Mouse (Mus musculus) liver, embryonic 14 days (tissue): ENCODE data around the gene Has1. TPM values are rescaled to one million over a fixed set of nuclear protein-coding genes. Genes with fewer than 3 reads are reported as not detected.

Experiments
- polyA plus RNA-seq: library from polyadenylated mRNA; depleted of rRNA; stranded (reverse); fragments of >200 nt; gene quantifications from 2 replicates; pipeline ENCODE4 v1.2.3, GENCODE M21; 2012; rRNA removed

The Has1 gene
- not detected in 2 replicates for polyA plus RNA-seq

DNA sequence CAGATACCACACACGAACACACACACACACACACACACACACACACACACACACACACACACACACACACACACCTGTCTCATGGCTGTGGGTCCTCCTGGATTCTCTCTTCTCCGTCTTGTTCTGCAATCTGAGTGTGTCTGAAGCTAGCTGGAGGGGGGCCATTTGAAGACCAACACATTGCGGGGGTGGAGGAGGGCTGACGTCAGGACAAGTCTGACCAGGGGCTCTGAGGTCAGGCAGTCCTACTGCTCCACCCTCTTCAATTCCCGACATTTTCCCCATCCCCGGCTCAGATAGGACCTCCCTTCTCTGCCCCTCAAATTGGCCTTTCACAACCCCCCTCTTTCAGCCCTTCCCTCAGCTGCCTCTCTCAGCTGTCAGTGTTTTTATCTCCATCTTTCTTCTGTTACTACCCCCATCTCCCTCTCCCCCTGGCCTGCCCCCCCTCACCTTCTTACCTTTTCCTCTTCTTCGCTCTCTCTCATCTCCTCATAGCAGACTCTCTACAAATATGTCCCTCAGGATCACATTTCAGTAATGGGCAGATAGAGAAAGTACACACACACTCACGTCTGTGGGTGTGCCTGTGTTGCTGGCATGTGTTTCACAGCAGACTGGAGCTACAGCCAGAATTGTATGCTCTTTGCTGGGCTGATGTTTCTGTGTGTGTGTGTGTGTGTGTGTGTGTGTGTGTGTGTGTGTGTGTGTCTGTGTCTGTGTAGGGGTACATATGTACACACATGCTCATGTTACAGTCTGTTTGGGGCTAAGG, at the start of gene Has1:
Gene Has1 (minus strand): TSS at position 142 of the 775 bp plus-strand sequence.

DNA sequence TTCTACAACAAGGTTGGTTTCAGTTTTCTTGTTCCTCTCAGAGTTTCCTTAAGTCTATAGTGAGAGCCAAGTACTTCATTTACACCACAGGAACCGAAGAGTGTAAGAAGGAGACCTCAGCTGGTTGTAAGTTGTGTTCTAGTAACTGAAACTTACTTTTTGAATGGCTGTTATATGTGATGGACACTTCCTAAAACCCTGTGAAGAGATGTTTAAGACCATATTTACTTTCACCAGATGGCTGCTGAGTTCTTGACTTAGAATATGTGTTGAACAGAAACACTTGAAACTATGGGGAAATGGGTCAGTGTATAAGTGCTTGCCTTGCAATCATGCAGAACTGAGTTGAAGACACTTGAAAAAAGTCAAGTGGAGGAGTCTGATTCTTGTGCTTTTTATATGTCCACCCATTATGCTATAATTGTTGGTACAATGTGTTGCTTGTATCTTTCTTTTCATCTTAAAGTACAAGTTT, 32.8 kb upstream of the Has1 start, which contains the start of the genes Fpr2 and Fpr3:
Gene Fpr2 (plus strand): TSS at position 51 of the 475 bp plus-strand sequence.
Gene Fpr3 (plus strand): TSS at position 79 of the 475 bp plus-strand sequence.

DNA sequence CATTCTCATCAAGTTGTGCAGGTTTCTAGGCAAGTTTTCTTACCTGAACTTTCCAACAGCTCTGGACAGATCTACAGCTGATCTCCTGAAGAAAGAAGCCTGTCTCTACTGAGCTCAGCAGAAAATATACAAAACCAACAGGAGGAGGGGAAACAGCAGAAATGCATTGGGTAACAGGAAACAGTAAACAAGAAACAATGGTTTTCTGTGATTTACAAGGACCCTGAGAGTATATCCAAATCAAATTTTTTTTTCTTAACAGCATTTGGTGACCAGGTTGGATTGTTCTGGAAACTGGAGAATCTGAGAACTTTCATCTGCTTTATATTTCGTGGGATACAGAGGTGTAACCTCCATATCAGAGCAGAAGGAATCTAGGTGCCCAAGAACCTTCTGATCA, 28.8 kb upstream of the Has1 start, which contains the start of gene Fpr1:
Gene Fpr1 (minus strand): TSS at position 101 of the 400 bp plus-strand sequence.

DNA sequence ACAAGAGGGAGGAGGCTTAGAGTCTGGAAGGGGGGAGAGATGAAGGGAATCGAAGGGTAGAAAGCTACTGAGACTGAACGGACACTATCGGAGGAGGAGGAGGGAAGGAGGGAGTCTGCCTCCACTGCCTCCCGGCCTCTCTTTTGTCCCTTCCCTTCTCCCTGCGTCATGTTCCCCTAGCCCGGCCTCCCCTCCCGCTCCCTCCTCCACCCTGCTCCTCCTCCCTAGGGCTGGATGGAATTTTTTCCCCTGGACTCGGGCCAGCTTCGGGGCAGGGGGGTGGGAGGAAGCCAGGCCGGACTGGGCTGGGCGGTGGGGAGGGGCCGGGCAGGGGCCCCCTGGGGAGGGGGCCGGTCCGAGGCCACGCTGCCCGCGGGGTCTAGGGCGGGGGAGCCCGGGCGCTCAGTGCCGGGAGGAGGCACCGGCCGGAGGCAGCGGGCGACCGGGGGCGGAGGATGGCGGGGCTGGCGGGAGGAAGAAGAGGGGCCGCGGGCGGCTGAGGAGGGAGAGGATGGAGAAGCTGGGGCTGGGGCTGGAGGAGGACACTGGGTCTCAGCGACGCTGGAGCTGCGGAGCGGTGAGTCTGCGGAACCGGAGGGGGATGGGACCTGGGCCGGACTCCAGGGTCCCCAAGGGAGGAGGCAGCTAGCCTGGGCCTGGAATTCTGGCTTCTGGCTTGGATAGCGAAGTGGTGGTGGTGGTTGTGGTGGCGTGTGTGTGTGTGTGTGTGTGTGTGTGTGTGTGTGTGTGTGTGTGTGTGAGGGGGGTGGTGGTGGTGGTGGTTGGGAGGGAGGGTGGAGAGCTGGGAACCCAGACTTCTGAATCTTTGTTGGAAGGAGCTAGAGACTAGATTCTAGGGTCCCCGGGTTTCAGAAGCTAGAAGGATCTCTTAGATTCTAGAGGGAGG, 28.0 kb downstream of the Has1 start, which contains the start of gene Spaca6:
Gene Spaca6 (plus strand): TSS at position 408 of the 907 bp plus-strand sequence.

Other genes with a start within 250 kb of the Has1 start
- gene Lnpep, start 230.2 kb downstream of the Has1 start, polyA plus RNA-seq: 3.7 and 4.5 TPM in 2 replicates
- gene Vmn2r90, start 151.5 kb downstream of the Has1 start, polyA plus RNA-seq: not detected in 2 replicates
- gene Spaca6, start 28.0 kb downstream of the Has1 start, polyA plus RNA-seq: 6.5 TPM in 2 replicates
- gene Fpr1, start 28.7 kb upstream of the Has1 start, polyA plus RNA-seq: 1.6 and 2.7 TPM in 2 replicates
- 0.94 and 1.6 TPM in 2 replicates for gene Fpr2, start 32.6 kb upstream of the Has1 start, polyA plus RNA-seq
- not detected in 2 replicates for gene Fpr3, start 32.6 kb upstream of the Has1 start, polyA plus RNA-seq
- gene Fpr-rs4, start 166.5 kb upstream of the Has1 start, polyA plus RNA-seq: not detected in 2 replicates
- gene Vmn2r124, start 194.2 kb upstream of the Has1 start, polyA plus RNA-seq: not detected in 2 replicates
- gene Vmn2r91, start 229.8 kb upstream of the Has1 start, polyA plus RNA-seq: not detected in 2 replicates